Mouse (Mus musculus): ENCODE results near the gene 1700022I11Rik. TPM values are rescaled to one million over a fixed set of nuclear protein-coding genes. Genes with fewer than 3 reads are reported as not detected.

1700022I11Rik gene
- polyA plus RNA-seq, 1 experiment from 2014 or later = 0.97 TPM

- no peaks in the 10 kb centered on the region for H3K27me3 ChIP-seq (replicated peaks; ENCODE audit: control insufficient read depth, insufficient read depth, low read length)
- H3K36me3 ChIP-seq (ENCODE audit: control insufficient read depth, insufficient read depth, low read length) = peaks cover 17% of the 10 kb centered on the region
- no peak overlapping the region for H3K4me2 ChIP-seq (ENCODE audit: low read length)
- H3K4me3 ChIP-seq (ENCODE audit: low read depth, low read length) = no peak overlapping the region
- no peak for ATAC-seq (replicated peaks; ENCODE audit: low FRiP score, low TSS enrichment, low read depth)
- H3K9ac ChIP-seq (ENCODE audit: low read length) = no peak overlapping the region
- peaks cover 16% of the 10 kb centered on the region for H3K4me1 ChIP-seq (replicated peaks; ENCODE audit: control insufficient read depth, insufficient read depth, low read length)
- peak overlapping the region; percentile 16; the same call in 1 of the 2 replicates for H3K27ac ChIP-seq (ENCODE audit: low read depth)
- no peak for DNase-seq (ENCODE audit: low spot score)
- no peaks in the 10 kb centered on the region for H3K9me3 ChIP-seq (ENCODE audit: control insufficient read depth, low read length)
- WGBS = 33% methylated on average over 10 of the region's 10 CpGs
Observed at GRCm38 (mm10) chr4:42953435-42954094, 15.8 kb upstream of the 1700022I11Rik start.

- Histone ChIP-seq H3K27ac (ENCODE audit: low read depth) (no peak overlapping the region), H3K4me3 (ENCODE audit: low read depth, low read length) (no peak overlapping the region), H3K4me2 (ENCODE audit: low read length) (no peak overlapping the region), H3K27me3 (replicated peaks; ENCODE audit: control insufficient read depth, insufficient read depth, low read length) (no peaks in the 10 kb centered on the region), H3K9ac (ENCODE audit: low read length) (no peak overlapping the region), H3K36me3 (ENCODE audit: control insufficient read depth, insufficient read depth, low read length) (peaks cover 17% of the 10 kb centered on the region), H3K9me3 (ENCODE audit: control insufficient read depth, low read length) (no peaks in the 10 kb centered on the region), H3K4me1 (replicated peaks; ENCODE audit: control insufficient read depth, insufficient read depth, low read length) (peaks cover 16% of the 10 kb centered on the region)
- WGBS = 10% methylated on average over 10 of the region's 10 CpGs
- DNase-seq (ENCODE audit: low spot score) = peak; percentile 87
- no peak for ATAC-seq (replicated peaks; ENCODE audit: low FRiP score, low TSS enrichment, low read depth)
Observed at GRCm38 (mm10) chr4:42954297-42954696, 15.1 kb upstream of the 1700022I11Rik start.

- H3K27me3 ChIP-seq (replicated peaks; ENCODE audit: control insufficient read depth, insufficient read depth, low read length) = no peaks in the 10 kb centered on the region
- H3K4me1 ChIP-seq (replicated peaks; ENCODE audit: control insufficient read depth, insufficient read depth, low read length) = peaks cover 16% of the 10 kb centered on the region
- DNase-seq (ENCODE audit: low spot score) (no peak), ATAC-seq (replicated peaks; ENCODE audit: low FRiP score, low TSS enrichment, low read depth) (no peak)
- peaks cover 17% of the 10 kb centered on the region for H3K36me3 ChIP-seq (ENCODE audit: control insufficient read depth, insufficient read depth, low read length)
- WGBS = 85% methylated on average over 3 of the region's 3 CpGs
- no peak overlapping the region for H3K4me3 ChIP-seq (ENCODE audit: low read depth, low read length)
- H3K9ac ChIP-seq (ENCODE audit: low read length) = no peak overlapping the region
- no peak overlapping the region for H3K4me2 ChIP-seq (ENCODE audit: low read length)
- no peaks in the 10 kb centered on the region for H3K9me3 ChIP-seq (ENCODE audit: control insufficient read depth, low read length)
- H3K27ac ChIP-seq (ENCODE audit: low read depth) = no peak overlapping the region
Observed at GRCm38 (mm10) chr4:42955200-42955599, 14.2 kb upstream of the 1700022I11Rik start.

GRCm38 (mm10) chr4:42956581-42956980 is 12.8 kb upstream of the 1700022I11Rik start:
- DNase-seq (ENCODE audit: low spot score) (no peak), ATAC-seq (replicated peaks; ENCODE audit: low FRiP score, low TSS enrichment, low read depth) (no peak)
- Histone ChIP-seq H3K36me3 (ENCODE audit: control insufficient read depth, insufficient read depth, low read length) (peaks cover 17% of the 10 kb centered on the region), H3K27me3 (replicated peaks; ENCODE audit: control insufficient read depth, insufficient read depth, low read length) (no peaks in the 10 kb centered on the region), H3K4me2 (ENCODE audit: low read length) (no peak overlapping the region), H3K4me3 (ENCODE audit: low read depth, low read length) (no peak overlapping the region), H3K27ac (ENCODE audit: low read depth) (no peak overlapping the region), H3K9me3 (ENCODE audit: control insufficient read depth, low read length) (no peaks in the 10 kb centered on the region), H3K9ac (ENCODE audit: low read length) (no peak overlapping the region), H3K4me1 (replicated peaks; ENCODE audit: control insufficient read depth, insufficient read depth, low read length) (peaks cover 9% of the 10 kb centered on the region; the same call in 1 of the 2 replicates)
- 94% methylated on average over 17 of the region's 17 CpGs for WGBS

DNA sequence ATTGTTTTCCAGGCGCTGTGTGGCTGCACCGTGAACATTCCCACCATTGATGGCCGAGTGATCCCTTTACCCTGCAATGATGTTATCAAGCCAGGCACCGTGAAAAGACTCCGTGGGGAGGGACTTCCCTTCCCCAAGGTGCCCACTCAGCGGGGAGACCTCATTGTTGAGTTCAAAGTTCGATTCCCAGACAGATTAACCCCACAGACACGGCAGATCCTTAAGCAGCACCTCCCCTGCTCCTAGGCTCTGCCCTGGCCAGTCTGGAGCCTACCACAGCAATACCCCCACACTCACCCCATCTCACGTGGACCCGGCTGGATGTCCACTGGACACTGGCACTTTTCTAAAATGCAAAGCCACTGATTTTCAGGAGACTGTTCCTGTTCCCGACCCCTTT is 12.1 kb upstream of the 1700022I11Rik start:
- 82% methylated on average over 11 of the region's 11 CpGs for WGBS
- Histone ChIP-seq H3K9me3 (ENCODE audit: control insufficient read depth, low read length) (no peaks in the 10 kb centered on the region), H3K4me3 (ENCODE audit: low read depth, low read length) (no peak overlapping the region), H3K27ac (ENCODE audit: low read depth) (no peak overlapping the region), H3K27me3 (replicated peaks; ENCODE audit: control insufficient read depth, insufficient read depth, low read length) (no peaks in the 10 kb centered on the region), H3K4me2 (ENCODE audit: low read length) (no peak overlapping the region), H3K36me3 (ENCODE audit: control insufficient read depth, insufficient read depth, low read length) (peaks cover 17% of the 10 kb centered on the region), H3K9ac (ENCODE audit: low read length) (no peak overlapping the region), H3K4me1 (replicated peaks; ENCODE audit: control insufficient read depth, insufficient read depth, low read length) (0 out of 2 replicates have a peak, but pooled peaks cover 7% of the 10 kb centered on the region)
- no peak for ATAC-seq (replicated peaks; ENCODE audit: low FRiP score, low TSS enrichment, low read depth)
- no peak for DNase-seq (ENCODE audit: low spot score)

- DNase-seq (ENCODE audit: low spot score) = no peak
- 0 out of 2 replicates have a peak, but pooled peaks cover 6% of the 10 kb centered on the region for H3K4me1 ChIP-seq (replicated peaks; ENCODE audit: control insufficient read depth, insufficient read depth, low read length)
- H3K4me3 ChIP-seq (ENCODE audit: low read depth, low read length) = no peak overlapping the region
- no peaks in the 10 kb centered on the region for H3K9me3 ChIP-seq (ENCODE audit: control insufficient read depth, low read length)
- peaks cover 17% of the 10 kb centered on the region for H3K36me3 ChIP-seq (ENCODE audit: control insufficient read depth, insufficient read depth, low read length)
- ATAC-seq (replicated peaks; ENCODE audit: low FRiP score, low TSS enrichment, low read depth) = no peak
- H3K9ac ChIP-seq (ENCODE audit: low read length) = no peak overlapping the region
- no peaks in the 10 kb centered on the region for H3K27me3 ChIP-seq (replicated peaks; ENCODE audit: control insufficient read depth, insufficient read depth, low read length)
- no peak overlapping the region for H3K27ac ChIP-seq (ENCODE audit: low read depth)
- H3K4me2 ChIP-seq (ENCODE audit: low read length) = no peak overlapping the region
- WGBS = 84% methylated on average over 8 of the region's 8 CpGs
Observed at GRCm38 (mm10) chr4:42957979-42958378, 11.4 kb upstream of the 1700022I11Rik start.

- 71% methylated on average over 8 of the region's 8 CpGs for WGBS
- no peak for ATAC-seq (replicated peaks; ENCODE audit: low FRiP score, low TSS enrichment, low read depth)
Observed at GRCm38 (mm10) chr4:42958942-42959341, 10.5 kb upstream of the 1700022I11Rik start.

GRCm38 (mm10) chr4:42959382-42959781 is 10.0 kb upstream of the 1700022I11Rik start:
- H3K27ac ChIP-seq (ENCODE audit: low read depth) = no peak overlapping the region
- WGBS = 67% methylated on average over 4 of the region's 4 CpGs
- no peak for ATAC-seq (replicated peaks; ENCODE audit: low FRiP score, low TSS enrichment, low read depth)

More at GRCm38 (mm10) chr4:42958942-42959341, 10.5 kb upstream of the 1700022I11Rik start:
- H3K4me2 ChIP-seq (ENCODE audit: low read length) = no peak overlapping the region
- no peaks in the 10 kb centered on the region for H3K4me1 ChIP-seq (replicated peaks; ENCODE audit: control insufficient read depth, insufficient read depth, low read length)
- H3K9ac ChIP-seq (ENCODE audit: low read length) = no peak overlapping the region
- H3K27ac ChIP-seq (ENCODE audit: low read depth) = no peak overlapping the region
- H3K36me3 ChIP-seq (ENCODE audit: control insufficient read depth, insufficient read depth, low read length) = peaks cover 17% of the 10 kb centered on the region
- H3K4me3 ChIP-seq (ENCODE audit: low read depth, low read length) = no peak overlapping the region
- no peaks in the 10 kb centered on the region for H3K27me3 ChIP-seq (replicated peaks; ENCODE audit: control insufficient read depth, insufficient read depth, low read length)
- H3K9me3 ChIP-seq (ENCODE audit: control insufficient read depth, low read length) = no peaks in the 10 kb centered on the region
- DNase-seq (ENCODE audit: low spot score) = no peak

DNA sequence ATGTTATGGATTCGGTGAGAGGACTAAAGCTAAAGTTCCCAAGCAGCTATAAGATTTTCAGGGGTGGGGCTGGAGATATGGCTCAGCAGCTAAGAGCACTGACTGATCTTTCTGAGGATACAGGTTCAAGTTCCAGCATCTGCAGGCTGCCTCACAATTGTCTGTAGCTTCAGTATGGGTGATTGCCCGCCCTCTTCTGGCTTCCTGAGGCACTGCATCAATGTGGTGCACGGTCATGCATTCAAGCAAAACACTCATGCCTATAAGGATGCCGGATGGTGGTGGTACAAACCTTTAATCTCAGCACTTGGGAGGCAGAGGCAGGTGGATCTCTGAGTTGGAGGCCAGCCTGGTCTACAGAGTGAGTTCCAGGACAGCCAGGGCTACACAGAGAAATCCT is 7.8 kb upstream of the 1700022I11Rik start:
- Histone ChIP-seq H3K9me3 (ENCODE audit: control insufficient read depth, low read length) (no peaks in the 10 kb centered on the region), H3K9ac (ENCODE audit: low read length) (no peak overlapping the region)
- DNase-seq (ENCODE audit: low spot score) = peak; percentile 70

More at GRCm38 (mm10) chr4:42959382-42959781, 10.0 kb upstream of the 1700022I11Rik start:
- no peaks in the 10 kb centered on the region for H3K27me3 ChIP-seq (replicated peaks; ENCODE audit: control insufficient read depth, insufficient read depth, low read length)
- no peak for DNase-seq (ENCODE audit: low spot score)
- H3K36me3 ChIP-seq (ENCODE audit: control insufficient read depth, insufficient read depth, low read length) = peaks cover 17% of the 10 kb centered on the region
- no peak overlapping the region for H3K9ac ChIP-seq (ENCODE audit: low read length)
- no peaks in the 10 kb centered on the region for H3K9me3 ChIP-seq (ENCODE audit: control insufficient read depth, low read length)
- no peak overlapping the region for H3K4me2 ChIP-seq (ENCODE audit: low read length)
- no peaks in the 10 kb centered on the region for H3K4me1 ChIP-seq (replicated peaks; ENCODE audit: control insufficient read depth, insufficient read depth, low read length)
- H3K4me3 ChIP-seq (ENCODE audit: low read depth, low read length) = no peak overlapping the region

More for the DNA sequence above, 7.8 kb upstream of the 1700022I11Rik start:
- Histone ChIP-seq H3K36me3 (ENCODE audit: control insufficient read depth, insufficient read depth, low read length) (peaks cover 13% of the 10 kb centered on the region; the same call in 1 of the 2 replicates), H3K27me3 (replicated peaks; ENCODE audit: control insufficient read depth, insufficient read depth, low read length) (no peaks in the 10 kb centered on the region), H3K4me2 (ENCODE audit: low read length) (no peak overlapping the region), H3K4me3 (ENCODE audit: low read depth, low read length) (no peak overlapping the region), H3K4me1 (replicated peaks; ENCODE audit: control insufficient read depth, insufficient read depth, low read length) (0 out of 2 replicates have a peak, but pooled peaks cover 5% of the 10 kb centered on the region), H3K27ac (ENCODE audit: low read depth) (no peak overlapping the region)
- ATAC-seq (replicated peaks; ENCODE audit: low FRiP score, low TSS enrichment, low read depth) = no peak
- 30% methylated on average over 4 of the region's 4 CpGs for WGBS

All from intestine, embryonic 14.5 days (tissue).